Mouse (Mus musculus) embryonic facial prominence, embryonic 15.5 days (tissue): Measurements from ENCODE around the gene Gm28053. TPM values are rescaled to one million over a fixed set of nuclear protein-coding genes. Genes with fewer than 3 reads are reported as not detected.
"Not testable (repeated sequence)": the region's sequence is repeated elsewhere in the genome, so short reads cannot be mapped to it uniquely, and the experiment has no call there.

Experiments
- ATAC-seq: fragments of 200-750 bp; cut with Nextera tagmentation; 2 replicates; pipeline ENCODE4 v1.8.0; 2017; ENCODE audit warnings: low read depth, moderate TSS enrichment; ENCODE audit not compliant: insufficient number of reproducible peaks, low FRiP score, low TSS enrichment
- H3K27ac ChIP-seq: fragments of 300-500 bp; sonication (generic); replicated peaks from 2 replicates; pipeline ENCODE4 v1.5.1; 2015; ENCODE audit warnings: mild to moderate bottlenecking, inconsistent platforms
- H3K27me3 ChIP-seq: fragments of 300-500 bp; sonication (generic); 2 replicates; pipeline ENCODE4 v1.6.1; 2015; ENCODE audit warnings: inconsistent platforms
- H3K36me3 ChIP-seq: fragments of 300-500 bp; sonication (generic); 2 replicates; pipeline ENCODE4 v1.6.1; 2015; ENCODE audit warnings: mild to moderate bottlenecking, inconsistent platforms
- H3K4me1 ChIP-seq: fragments of 300-500 bp; sonication (generic); 2 replicates; pipeline ENCODE4 v1.6.1; 2015; ENCODE audit warnings: inconsistent platforms
- H3K4me2 ChIP-seq: fragments of 300-500 bp; sonication (generic); replicated peaks from 2 replicates; pipeline ENCODE4 v1.6.1; 2015; ENCODE audit warnings: mild to moderate bottlenecking, inconsistent platforms
- H3K4me3 ChIP-seq: fragments of 300-500 bp; sonication (generic); replicated peaks from 2 replicates; pipeline ENCODE4 v1.5.1; 2015; ENCODE audit warnings: mild to moderate bottlenecking, inconsistent platforms
- H3K9ac ChIP-seq: fragments of 300-500 bp; sonication (generic); 2 replicates; pipeline ENCODE4 v1.6.1; 2015; ENCODE audit warnings: inconsistent platforms
- H3K9me3 ChIP-seq: fragments of 300-500 bp; sonication (generic); replicated peaks from 2 replicates; pipeline ENCODE4 v1.6.1; 2016; ENCODE audit warnings: inconsistent platforms
- WGBS: fragments of 180-500 bp; shearing (Covaris S2); methylation state at CpG from one replicate; pipeline ENCODE4 v1.1.7; 2015; 5-methylcytosine and 5-hydroxymethylcytosine counted together
- polyA plus RNA-seq: library from polyadenylated mRNA; unstranded; fragments of >200 nt; fragmentation: Nextera tagmentation; extraction: Ambion mirVana; gene quantifications from 2 replicates; pipeline ENCODE4 v1.2.1, GENCODE M21; 2015

The Gm28053 gene
- polyA plus RNA-seq, 1 experiment from 2014 or later = 0.83 TPM

DNA sequence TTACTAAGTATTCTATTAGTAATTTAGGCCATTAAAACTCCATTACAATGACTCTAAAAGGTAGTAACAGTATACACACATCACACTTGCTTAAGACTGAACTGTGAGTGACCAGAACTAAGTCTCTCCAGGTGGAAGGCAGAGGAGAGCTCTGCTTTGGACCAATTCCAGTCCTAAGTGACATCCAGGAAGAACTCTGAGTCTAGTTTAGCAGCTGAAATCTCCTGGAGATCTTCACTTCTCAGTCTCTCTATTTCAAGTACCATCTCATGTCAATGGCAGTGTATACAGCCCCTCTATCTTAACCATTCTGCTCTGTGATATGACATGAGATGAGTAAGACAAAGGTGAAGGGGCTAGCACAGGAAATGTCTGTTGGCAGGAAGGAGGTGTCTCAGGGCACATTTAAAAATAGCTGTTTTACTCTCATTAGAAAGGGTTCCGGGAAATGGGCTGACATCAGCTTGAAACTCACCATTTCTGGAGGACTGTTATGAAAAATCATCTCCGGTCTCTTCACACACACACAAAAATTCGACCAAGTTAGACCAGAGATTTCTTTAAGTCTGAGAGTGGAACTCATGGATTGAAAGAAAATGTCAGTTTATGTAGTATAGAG lies 36.8 kb upstream of the Gm28053 start:
- no peaks in the 10 kb centered on the region for H3K36me3 ChIP-seq
- H3K4me3 ChIP-seq = no peak overlapping the region
- no peak overlapping the region for H3K9ac ChIP-seq
- no peak for ATAC-seq
- no peaks in the 10 kb centered on the region for H3K4me1 ChIP-seq
- H3K4me2 ChIP-seq = no peak overlapping the region
- no peaks in the 10 kb centered on the region for H3K9me3 ChIP-seq
- WGBS = 74% methylated on average over 3 of the region's 3 CpGs
- H3K27ac ChIP-seq = no peak overlapping the region
- no peaks in the 10 kb centered on the region for H3K27me3 ChIP-seq

DNA sequence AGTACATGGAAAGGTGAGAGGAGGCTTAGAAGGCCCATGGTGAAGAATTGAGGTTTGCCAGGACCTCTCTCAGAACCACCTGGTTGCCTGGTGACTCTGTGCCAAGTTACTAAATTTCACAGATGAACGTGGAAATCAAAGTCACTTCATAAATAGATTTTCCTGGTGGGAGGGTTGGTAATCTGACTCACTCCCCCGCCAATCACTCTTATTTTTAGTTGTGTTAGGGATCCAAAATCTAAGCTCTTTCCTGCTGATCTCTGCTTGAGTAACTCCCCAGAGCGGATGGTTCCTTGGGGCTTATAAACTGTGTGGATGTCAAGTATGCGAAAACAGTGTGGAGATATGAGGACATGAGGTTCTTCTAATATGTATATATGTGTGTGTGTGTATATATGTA lies 36.1 kb upstream of the Gm28053 start:
- no peak overlapping the region for H3K27ac ChIP-seq
- no peaks in the 10 kb centered on the region for H3K4me1 ChIP-seq
- H3K4me2 ChIP-seq = no peak overlapping the region
- H3K27me3 ChIP-seq = no peaks in the 10 kb centered on the region
- ATAC-seq = no peak
- H3K4me3 ChIP-seq = no peak overlapping the region
- H3K36me3 ChIP-seq = no peaks in the 10 kb centered on the region
- WGBS = 65% methylated on average over 4 of the region's 4 CpGs
- H3K9me3 ChIP-seq = no peaks in the 10 kb centered on the region
- H3K9ac ChIP-seq = no peak overlapping the region

DNA sequence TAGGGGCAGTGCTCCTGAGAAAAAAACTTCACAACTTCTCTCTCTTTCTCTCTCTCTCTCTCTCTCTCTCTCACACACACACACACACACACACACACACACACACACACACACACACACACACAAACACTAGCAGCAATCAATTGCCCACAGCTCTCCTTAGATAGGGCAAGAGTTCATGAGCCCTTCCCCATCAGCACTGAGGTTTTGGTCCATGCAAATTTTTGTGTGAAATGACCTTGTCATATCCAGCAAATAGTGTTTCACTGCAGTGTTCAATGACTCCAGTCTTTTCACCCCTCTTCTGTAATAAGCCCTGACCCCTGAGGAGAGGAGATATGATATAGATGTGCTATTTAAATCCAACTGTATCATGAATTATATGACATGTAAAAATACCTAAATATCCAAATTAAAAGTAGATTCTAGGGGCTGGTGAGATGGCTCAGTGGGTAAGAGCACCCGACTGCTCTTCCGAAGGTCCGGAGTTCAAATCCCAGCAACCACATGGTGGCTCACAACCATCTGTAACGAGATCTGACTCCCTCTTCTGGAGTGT lies 35.1 kb upstream of the Gm28053 start:
- not testable (repeated sequence) for H3K4me3 ChIP-seq, H3K4me1 ChIP-seq, H3K9ac ChIP-seq, H3K27me3 ChIP-seq, H3K36me3 ChIP-seq, H3K4me2 ChIP-seq, H3K27ac ChIP-seq, H3K9me3 ChIP-seq, ATAC-seq
- WGBS = 91% methylated on average over 4 of the region's 4 CpGs

DNA sequence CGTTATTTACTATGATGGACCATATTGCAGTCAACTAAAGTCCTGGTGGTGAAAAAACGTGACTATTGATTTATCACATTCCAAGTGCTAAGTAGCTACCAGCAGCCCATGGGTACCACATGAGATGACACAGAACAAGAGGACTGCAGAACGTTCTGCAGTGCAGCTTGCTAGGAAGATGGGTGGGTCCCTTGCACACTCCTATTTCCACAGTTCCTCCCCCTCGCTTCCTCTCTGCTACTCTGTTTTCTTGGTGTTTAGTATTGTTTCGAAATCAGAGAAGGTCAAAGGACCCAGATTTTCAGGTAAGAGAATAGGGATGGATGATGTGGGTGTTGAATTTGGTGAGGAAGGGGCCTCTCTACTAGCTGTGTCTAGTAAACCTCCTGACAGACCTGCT lies 34.1 kb upstream of the Gm28053 start, which contains the start of gene Gimap4:
Gene Gimap4 (plus strand): TSS at position 231 of the 400 bp plus-strand sequence.
- no peaks in the 10 kb centered on the region for H3K9me3 ChIP-seq
- H3K4me1 ChIP-seq = no peaks in the 10 kb centered on the region
- no peaks in the 10 kb centered on the region for H3K36me3 ChIP-seq
- H3K27ac ChIP-seq = no peak within 1 kb of the TSS
- H3K4me3 ChIP-seq = no peak within 1 kb of the TSS
- H3K4me2 ChIP-seq = no peak within 1 kb of the TSS
- H3K9ac ChIP-seq = no peak within 1 kb of the TSS
- 74% methylated on average over 5 of the region's 5 CpGs for WGBS
- no peaks in the 10 kb centered on the region for H3K27me3 ChIP-seq
- no peak for ATAC-seq

DNA sequence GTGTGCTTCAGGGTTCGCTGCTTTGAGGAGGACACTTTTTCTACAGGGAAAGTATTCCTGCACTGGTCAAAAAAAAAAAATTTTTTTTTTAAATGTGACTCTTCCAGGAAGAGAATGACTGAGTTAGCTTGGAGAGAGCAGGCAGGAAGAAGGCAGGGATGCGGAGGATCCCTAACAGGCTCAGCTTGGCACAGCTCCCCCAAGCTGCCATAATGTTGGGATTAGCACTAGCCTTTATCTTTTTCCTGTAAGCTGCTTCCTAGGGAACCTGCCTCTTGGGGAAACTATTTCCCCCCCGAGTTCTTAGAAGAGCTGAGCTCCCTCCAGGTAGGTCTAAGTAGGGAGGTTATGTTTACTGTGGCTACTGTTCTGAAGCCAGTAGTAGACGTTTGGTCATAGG lies 33.6 kb upstream of the Gm28053 start:
- no peak overlapping the region for H3K4me2 ChIP-seq
- no peak for ATAC-seq
- no peaks in the 10 kb centered on the region for H3K4me1 ChIP-seq
- H3K9ac ChIP-seq = no peak overlapping the region
- H3K9me3 ChIP-seq = no peaks in the 10 kb centered on the region
- H3K36me3 ChIP-seq = no peaks in the 10 kb centered on the region
- no peaks in the 10 kb centered on the region for H3K27me3 ChIP-seq
- H3K27ac ChIP-seq = no peak overlapping the region
- H3K4me3 ChIP-seq = no peak overlapping the region
- WGBS = 56% methylated on average over 4 of the region's 4 CpGs

DNA sequence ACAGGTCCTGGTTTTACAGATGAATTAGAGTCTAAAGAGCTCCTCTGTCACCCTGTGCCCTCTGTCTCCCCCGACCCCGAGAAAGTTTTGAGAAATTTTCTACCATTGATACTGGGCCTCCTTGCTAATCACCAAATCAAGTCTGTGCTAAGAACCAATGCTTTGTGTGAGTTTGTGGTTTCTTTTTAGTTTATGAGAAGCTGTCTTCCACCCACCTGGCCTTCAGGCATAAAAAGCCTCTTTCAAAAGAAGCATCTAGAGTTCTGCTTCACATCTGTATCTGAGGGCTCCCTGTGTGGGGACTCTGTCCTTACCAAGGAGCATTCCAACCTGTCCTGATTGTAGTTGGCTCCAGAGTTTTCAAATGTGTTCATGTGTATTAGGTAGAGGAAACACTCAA lies 33.2 kb upstream of the Gm28053 start:
- Histone ChIP-seq H3K9ac (no peak overlapping the region), H3K4me2 (no peak overlapping the region), H3K27me3 (no peaks in the 10 kb centered on the region), H3K4me1 (no peaks in the 10 kb centered on the region), H3K9me3 (no peaks in the 10 kb centered on the region), H3K27ac (no peak overlapping the region), H3K4me3 (no peak overlapping the region), H3K36me3 (no peaks in the 10 kb centered on the region)
- no peak for ATAC-seq
- WGBS = 82% methylated on average over 2 of the region's 2 CpGs

DNA sequence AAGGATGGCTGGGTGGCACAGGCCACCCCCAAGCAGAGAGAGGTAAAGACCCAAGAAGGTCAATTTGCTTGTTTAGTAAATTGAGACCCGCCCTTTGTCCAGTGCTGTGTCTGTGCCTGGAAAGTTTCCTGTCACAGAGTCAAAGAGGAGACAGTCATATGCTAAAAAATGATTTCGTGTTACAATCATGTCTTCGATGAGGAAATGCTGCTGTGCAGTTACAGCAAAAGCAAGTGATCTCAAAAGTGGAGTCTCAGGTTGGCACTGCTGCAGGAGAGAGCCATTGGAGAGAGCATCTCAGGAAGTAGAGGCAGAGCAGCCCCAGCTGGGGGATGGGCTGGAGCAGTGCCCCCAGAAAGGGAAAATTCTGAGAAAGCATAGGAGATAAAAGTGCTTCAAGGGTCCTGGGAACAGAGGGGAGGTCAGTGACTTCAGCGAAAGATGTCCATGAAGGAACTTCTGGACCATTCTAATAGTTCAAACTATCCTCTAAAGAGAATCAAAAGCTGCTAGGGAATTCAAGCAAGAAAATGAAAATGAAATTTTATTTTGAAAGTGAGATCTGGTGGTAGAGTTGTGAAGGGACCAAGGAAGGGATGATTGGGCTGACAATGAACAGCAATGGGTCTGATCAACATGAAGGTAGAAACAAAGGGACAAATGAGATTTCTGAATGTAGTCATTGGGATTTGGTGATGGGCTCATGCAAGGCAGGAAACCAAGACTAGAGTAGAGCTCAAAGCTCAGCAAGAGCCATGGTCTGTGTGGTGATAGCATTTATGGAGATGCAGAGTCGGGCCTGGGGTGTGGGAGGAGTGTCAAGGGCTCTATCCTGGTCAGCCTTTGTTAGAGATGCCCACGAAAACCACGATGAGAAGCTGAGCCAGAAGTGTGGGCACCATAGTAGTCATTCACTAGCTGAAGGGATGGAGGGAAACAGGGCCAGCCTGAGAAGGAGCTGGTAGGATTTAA lies 32.4 kb upstream of the Gm28053 start:
- Histone ChIP-seq H3K4me2 (no peak overlapping the region), H3K9me3 (no peaks in the 10 kb centered on the region), H3K36me3 (no peaks in the 10 kb centered on the region), H3K27ac (no peak overlapping the region), H3K27me3 (no peaks in the 10 kb centered on the region), H3K9ac (no peak overlapping the region), H3K4me1 (no peaks in the 10 kb centered on the region), H3K4me3 (no peak overlapping the region)
- WGBS = 79% methylated on average over 7 of the region's 7 CpGs
- no peak for ATAC-seq

DNA sequence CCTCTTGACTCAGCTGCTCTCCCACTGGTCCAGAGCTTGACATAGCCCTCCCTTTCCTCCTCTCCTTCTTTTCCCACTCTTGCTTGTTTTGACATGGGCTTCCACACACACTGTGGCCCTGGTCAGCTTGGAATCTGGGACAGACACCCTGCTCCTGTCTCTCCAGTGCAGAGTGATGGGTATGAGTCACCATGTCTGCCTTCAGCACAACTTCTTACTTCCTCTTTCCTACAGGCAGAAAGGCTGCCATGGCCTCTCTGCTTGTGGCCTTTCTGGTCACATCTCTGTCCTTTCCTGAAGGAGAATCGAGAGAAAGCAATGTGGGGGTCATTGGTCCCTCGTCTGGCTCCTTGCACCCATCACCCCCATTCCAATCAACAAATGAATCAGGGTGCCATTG lies 31.3 kb upstream of the Gm28053 start:
- no peaks in the 10 kb centered on the region for H3K4me1 ChIP-seq
- 58% methylated on average over 2 of the region's 2 CpGs for WGBS
- no peaks in the 10 kb centered on the region for H3K9me3 ChIP-seq
- no peaks in the 10 kb centered on the region for H3K27me3 ChIP-seq
- ATAC-seq = no peak
- H3K9ac ChIP-seq = no peak overlapping the region
- H3K4me3 ChIP-seq = no peak overlapping the region
- H3K36me3 ChIP-seq = no peaks in the 10 kb centered on the region
- H3K27ac ChIP-seq = no peak overlapping the region
- H3K4me2 ChIP-seq = no peak overlapping the region

DNA sequence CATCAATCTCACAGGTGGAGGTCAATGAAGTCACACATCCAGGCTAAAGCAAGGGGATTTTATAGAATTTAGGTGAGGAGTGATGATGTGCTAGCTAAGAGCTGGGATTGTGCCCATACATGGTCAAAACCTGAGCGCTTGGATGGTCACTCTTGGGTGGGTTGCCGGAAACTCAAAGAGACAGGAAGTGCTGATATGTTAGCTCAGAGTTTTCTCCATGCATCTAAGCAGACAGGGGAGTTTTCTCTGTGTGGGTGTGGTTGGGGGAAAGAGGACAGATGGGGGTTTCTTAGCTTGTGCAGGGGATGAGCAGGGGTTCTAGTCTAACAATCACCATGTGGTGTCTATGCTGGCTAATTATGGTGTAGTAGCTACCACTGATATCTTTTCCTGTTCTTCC lies 29.1 kb upstream of the Gm28053 start:
- H3K4me3 ChIP-seq = no peak overlapping the region
- WGBS = 91% methylated on average over 2 of the region's 2 CpGs
- no peaks in the 10 kb centered on the region for H3K9me3 ChIP-seq
- H3K4me1 ChIP-seq = no peaks in the 10 kb centered on the region
- no peak overlapping the region for H3K4me2 ChIP-seq
- no peak for ATAC-seq
- H3K27me3 ChIP-seq = no peaks in the 10 kb centered on the region
- no peak overlapping the region for H3K9ac ChIP-seq
- H3K27ac ChIP-seq = no peak overlapping the region
- no peaks in the 10 kb centered on the region for H3K36me3 ChIP-seq

DNA sequence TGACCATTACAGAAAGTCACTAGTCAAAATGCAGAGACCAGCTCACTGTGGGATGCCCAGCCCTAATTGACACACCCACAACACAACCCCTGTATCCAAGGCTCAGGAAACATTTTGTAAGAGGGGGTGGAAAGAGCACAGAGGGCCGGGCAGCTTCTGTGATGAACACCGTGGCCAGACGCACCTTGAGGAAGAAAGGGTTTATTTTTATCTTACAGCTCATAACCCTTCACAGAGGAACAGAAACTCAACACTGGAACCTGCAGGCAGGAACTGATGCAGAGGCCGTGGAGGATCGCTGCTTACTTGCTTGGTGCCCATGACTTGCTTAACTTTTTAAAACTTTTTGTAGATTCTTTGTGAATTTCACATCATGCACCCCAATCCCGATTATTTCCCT lies 25.4 kb upstream of the Gm28053 start:
- no peak overlapping the region for H3K4me2 ChIP-seq
- 85% methylated on average over 6 of the region's 6 CpGs for WGBS
- H3K27ac ChIP-seq = no peak overlapping the region
- no peaks in the 10 kb centered on the region for H3K4me1 ChIP-seq
- no peaks in the 10 kb centered on the region for H3K36me3 ChIP-seq
- ATAC-seq = no peak
- no peak overlapping the region for H3K4me3 ChIP-seq
- no peaks in the 10 kb centered on the region for H3K9me3 ChIP-seq
- H3K9ac ChIP-seq = no peak overlapping the region
- no peaks in the 10 kb centered on the region for H3K27me3 ChIP-seq

DNA sequence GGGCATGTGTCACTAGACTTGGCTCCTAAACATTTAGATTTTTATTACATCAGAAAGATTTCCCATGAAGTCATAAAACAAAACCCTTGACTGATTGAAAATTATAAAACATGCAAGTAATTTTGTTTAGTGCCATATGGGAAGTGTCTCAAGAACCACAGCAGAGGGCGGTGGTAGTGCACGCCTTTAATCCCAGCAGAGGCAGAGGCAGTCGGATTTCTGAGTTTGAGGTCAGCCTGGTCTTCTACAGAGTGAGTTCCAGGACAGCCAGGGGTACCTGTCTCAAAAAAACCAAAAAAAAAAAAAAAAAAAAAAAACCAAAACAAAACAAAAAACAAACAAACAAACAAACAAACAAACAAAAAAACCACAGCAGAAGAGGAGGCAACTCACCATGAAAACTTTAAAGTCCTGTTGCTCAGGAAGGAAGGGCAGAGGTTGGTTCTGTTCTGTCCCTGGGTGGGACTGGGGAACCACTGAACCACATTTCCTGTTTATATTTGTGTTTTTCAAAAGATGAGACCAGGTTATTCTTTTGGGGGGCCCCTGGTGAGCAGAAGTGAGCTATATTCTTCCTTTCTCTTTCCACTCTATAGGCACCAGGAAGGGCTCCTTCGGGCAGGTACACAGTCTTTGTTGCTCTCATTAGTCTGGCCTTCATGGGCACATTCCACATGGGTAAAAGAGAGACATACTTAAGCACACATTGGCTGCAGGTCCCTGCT lies 21.4 kb upstream of the Gm28053 start:
- Histone ChIP-seq H3K9ac (no peak overlapping the region), H3K36me3 (no peaks in the 10 kb centered on the region), H3K27ac (no peak overlapping the region), H3K9me3 (no peaks in the 10 kb centered on the region), H3K27me3 (no peaks in the 10 kb centered on the region), H3K4me1 (no peaks in the 10 kb centered on the region), H3K4me2 (no peak overlapping the region), H3K4me3 (no peak overlapping the region)
- 74% methylated on average over 4 of the region's 4 CpGs for WGBS
- ATAC-seq = no peak
